Mouse (Mus musculus): ENCODE results near the gene Dync2li1.

DNA sequence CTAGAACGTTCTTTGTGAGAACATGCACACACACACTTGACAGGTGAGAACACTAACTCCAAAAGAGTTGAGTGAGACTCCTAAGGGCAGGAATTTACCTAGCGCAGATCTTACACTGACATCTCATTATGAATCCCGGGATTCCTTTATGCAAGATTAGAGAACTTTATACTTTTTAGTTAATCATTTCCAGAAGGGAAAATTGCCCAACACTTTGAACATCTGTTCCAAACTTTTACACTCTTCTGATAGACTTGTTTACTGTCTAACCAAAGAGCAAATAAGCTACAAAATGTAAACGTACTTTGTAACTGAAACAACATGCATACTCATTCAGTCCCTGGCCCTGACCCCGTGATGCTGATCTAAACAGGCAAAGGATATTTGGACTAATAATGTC lies 63.0 kb downstream of the Dync2li1 start:
- TF ChIP-seq MAX (IDR thresholded peaks at IDR 0.05; ENCODE audit: low read length) (no peak), EP300 (IDR thresholded peaks at IDR 0.05; ENCODE audit: low read depth in 1 of 2, low read length in 2 of 2) (no peak), CTCF (IDR thresholded peaks at IDR 0.05 in 2 of 3, conservative IDR thresholded peaks at IDR 0.05 in 1 of 3; ENCODE audit: control insufficient read depth in 1 of 3, insufficient read depth in 1 of 3, low read depth in 2 of 3, low read length in 3 of 3, poor library complexity in 1 of 3, severe bottlenecking in 1 of 3) (no peak), ZMIZ1 (IDR thresholded peaks at IDR 0.05; ENCODE audit: low read depth, low read length) (no peak), GATA1 (IDR thresholded peaks at IDR 0.05; ENCODE audit: low read depth, low read length) (no peak)

Measured in MEL (cell line).